ENCODE assay signal across 8 mouse cellular contexts in the genomic region with DNA sequence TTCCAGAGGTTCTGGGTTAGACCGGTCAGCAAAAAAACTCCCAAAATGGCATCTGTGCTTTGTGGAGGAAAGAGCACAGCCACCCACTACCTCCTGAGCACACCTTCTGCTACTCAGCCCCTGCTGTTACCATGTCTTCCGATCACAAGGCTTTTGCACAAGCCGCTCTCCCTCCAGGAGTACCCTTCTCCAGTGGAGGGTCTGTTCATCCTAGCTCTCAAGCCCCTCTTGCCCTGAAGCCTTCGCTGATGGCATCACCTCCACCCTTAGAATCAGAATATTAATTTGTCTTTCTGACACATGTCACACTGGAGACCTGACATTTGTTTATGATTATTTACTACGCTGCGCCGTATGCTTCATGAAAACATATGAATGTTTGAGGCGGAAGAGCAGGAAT. TPM values are rescaled to one million over a fixed set of nuclear protein-coding genes. Genes with fewer than 3 reads are reported as not detected.
DNase-seq lines count a peak whose midpoint lies in the region; ATAC-seq and TF ChIP-seq lines count a peak whose summit lies in the region.

No protein-coding gene starts in this region.

- peak overlapping the region; percentile 85 for H3K4me3 ChIP-seq in kidney, embryonic 16.5 days (ENCODE audit: low read length)
- peak overlapping the region; percentile 71 for H3K4me3 ChIP-seq in embryonic facial prominence, embryonic 12.5 days
- H3K4me3 ChIP-seq in intestine, embryonic 14.5 days (ENCODE audit: low read depth, low read length) = peak overlapping the region; percentile 64
- H3K4me3 ChIP-seq in myocyte = peak overlapping the region; percentile 25

- no peaks in the 10 kb centered on the region for H3K36me3 ChIP-seq in kidney, embryonic 16.5 days (ENCODE audit: insufficient read depth, low read length)
- H3K36me3 ChIP-seq in embryonic facial prominence, embryonic 12.5 days = no peaks in the 10 kb centered on the region
- H3K36me3 ChIP-seq in intestine, embryonic 14.5 days (ENCODE audit: control insufficient read depth, insufficient read depth, low read length) = no peaks in the 10 kb centered on the region
- H3K36me3 ChIP-seq in myocyte (ENCODE audit: control insufficient read depth, insufficient read depth) = no peaks in the 10 kb centered on the region

- no peak for TF ChIP-seq POLR2A in myocyte (IDR thresholded peaks at IDR 0.05; ENCODE audit: insufficient read length, low read depth)

- no peak for DNase-seq in kidney, postnatal 10 days
- DNase-seq in intestine, embryonic 14.5 days (ENCODE audit: low spot score) = peak; percentile 55
- no peak for DNase-seq in right cerebral cortex, postnatal 10 days (ENCODE audit: low spot score in 2 of 2)
- no peak for DNase-seq in left cerebral cortex, adult 11 months (ENCODE audit: low spot score)
- DNase-seq in thymus, adult 18-20 months = no peak

- H3K27ac ChIP-seq in kidney, embryonic 16.5 days (ENCODE audit: low read length) = peak overlapping the region; percentile 90; the same call in 1 of the 2 replicates
- H3K27ac ChIP-seq in embryonic facial prominence, embryonic 12.5 days = no peak overlapping the region
- 0 out of 2 replicates have a peak overlapping the region, but pooled peaks have one; percentile 74 for H3K27ac ChIP-seq in intestine, embryonic 14.5 days (ENCODE audit: low read depth)

- H3K9ac ChIP-seq in kidney, embryonic 16.5 days (replicated peaks; ENCODE audit: low read length) = peak overlapping the region; percentile 82
- H3K9ac ChIP-seq in embryonic facial prominence, embryonic 12.5 days = peak overlapping the region; percentile 79
- peak overlapping the region; percentile 74 for H3K9ac ChIP-seq in intestine, embryonic 14.5 days (ENCODE audit: low read length)

- no peaks in the 10 kb centered on the region for H3K27me3 ChIP-seq in kidney, embryonic 16.5 days (ENCODE audit: insufficient read depth, low read length)
- H3K27me3 ChIP-seq in embryonic facial prominence, embryonic 12.5 days = 0 out of 2 replicates have a peak, but pooled peaks cover 9% of the 10 kb centered on the region
- peaks cover 5% of the 10 kb centered on the region; the same call in 1 of the 2 replicates for H3K27me3 ChIP-seq in intestine, embryonic 14.5 days (replicated peaks; ENCODE audit: control insufficient read depth, insufficient read depth, low read length)
- H3K27me3 ChIP-seq in myocyte (ENCODE audit: control insufficient read depth, insufficient read depth, insufficient read length) = no peaks in the 10 kb centered on the region

- WGBS in kidney, embryonic 16.5 days = 24% methylated on average over 8 of the region's 8 CpGs
- WGBS in embryonic facial prominence, embryonic 12.5 days = 21% methylated on average over 8 of the region's 8 CpGs
- WGBS in intestine, embryonic 14.5 days = 20% methylated on average over 8 of the region's 8 CpGs

- peaks cover 21% of the 10 kb centered on the region for H3K4me1 ChIP-seq in kidney, embryonic 16.5 days (ENCODE audit: insufficient read depth, low read length)
- peaks cover 14% of the 10 kb centered on the region; the same call in 1 of the 2 replicates for H3K4me1 ChIP-seq in embryonic facial prominence, embryonic 12.5 days
- H3K4me1 ChIP-seq in intestine, embryonic 14.5 days (replicated peaks; ENCODE audit: control insufficient read depth, insufficient read depth, low read length) = peaks cover 10% of the 10 kb centered on the region; the same call in 1 of the 2 replicates

- peak overlapping the region; percentile 80 for H3K4me2 ChIP-seq in kidney, embryonic 16.5 days (replicated peaks; ENCODE audit: low read depth, low read length)
- peak overlapping the region; percentile 85 for H3K4me2 ChIP-seq in embryonic facial prominence, embryonic 12.5 days (replicated peaks)
- H3K4me2 ChIP-seq in intestine, embryonic 14.5 days (ENCODE audit: low read length) = peak overlapping the region; percentile 83
- peak overlapping the region; percentile 99 for H3K4me2 ChIP-seq in myocyte (ENCODE audit: low read depth)

- peak overlapping the region; percentile 5 for H3ac ChIP-seq in myocyte (ENCODE audit: control insufficient read depth, insufficient read length)

- H3K79me2 ChIP-seq in myocyte (ENCODE audit: control insufficient read depth, insufficient read depth) = no peaks in the 10 kb centered on the region

- ATAC-seq in kidney, embryonic 16.5 days (ENCODE audit: low FRiP score, low TSS enrichment) = no peak
- no peak for ATAC-seq in embryonic facial prominence, embryonic 12.5 days (ENCODE audit: insufficient number of reproducible peaks, insufficient read depth, low FRiP score, low TSS enrichment)
- no peak for ATAC-seq in intestine, embryonic 14.5 days (replicated peaks; ENCODE audit: low FRiP score, low TSS enrichment, low read depth)

- no peaks in the 10 kb centered on the region for H3K9me3 ChIP-seq in kidney, embryonic 16.5 days (ENCODE audit: low read length)
- no peaks in the 10 kb centered on the region for H3K9me3 ChIP-seq in embryonic facial prominence, embryonic 12.5 days
- H3K9me3 ChIP-seq in intestine, embryonic 14.5 days (ENCODE audit: control insufficient read depth, low read length) = no peaks in the 10 kb centered on the region

TF ChIP-seq in myocyte, 11 proteins besides CTCF, POLR2A, EP300 and RAD21:
- TF ChIP-seq POLR2AphosphoS2 (IDR thresholded peaks at IDR 0.05; ENCODE audit: insufficient read length, low read depth) = no peak
- no peak for TF ChIP-seq TCF3 (IDR thresholded peaks at IDR 0.05; ENCODE audit: insufficient read length, low read depth)
- TF ChIP-seq USF1 (IDR thresholded peaks at IDR 0.05; ENCODE audit: low read depth) = no peak
- no peak for TF ChIP-seq MAX (IDR thresholded peaks at IDR 0.05; ENCODE audit: low read depth)
- no peak for TF ChIP-seq E2F4 (IDR thresholded peaks at IDR 0.05; ENCODE audit: insufficient read depth)
- no peak for TF ChIP-seq SRF (IDR thresholded peaks at IDR 0.05; ENCODE audit: control insufficient read depth, insufficient read length, low read depth)
- no peak for TF ChIP-seq CEBPB (IDR thresholded peaks at IDR 0.05; ENCODE audit: insufficient read depth, poor library complexity, severe bottlenecking)
- no peak for TF ChIP-seq TCF12 (IDR thresholded peaks at IDR 0.05; ENCODE audit: insufficient read depth, poor library complexity, severe bottlenecking)
- no peak for TF ChIP-seq MYOG (IDR thresholded peaks at IDR 0.05; ENCODE audit: control insufficient read depth in 1 of 3, insufficient read depth in 1 of 3, insufficient read length in 2 of 3, low read depth in 2 of 3)
- no peak for TF ChIP-seq MYOD1 (IDR thresholded peaks at IDR 0.05; ENCODE audit: control insufficient read depth in 1 of 3, insufficient read length in 2 of 3, low read depth in 2 of 3)
- TF ChIP-seq REST (IDR thresholded peaks at IDR 0.05; ENCODE audit: insufficient read depth, insufficient read length) = no peak
TF ChIP-seq in myocyte: peak in this region for 0.

RNA-seq across cellular contexts. Expression of a gene that starts 11.8 kb away (rescaled TPM):
- polyA plus RNA-seq in kidney, embryonic 16.5 days (2015; fragmentation: Nextera tagmentation; extraction: Ambion mirVana) = 44.6 and 46.3 TPM in 2 replicates
- 23.8 and 24.4 TPM in 2 replicates for polyA plus RNA-seq in embryonic facial prominence, embryonic 12.5 days (2016; fragmentation: Nextera tagmentation; extraction: Ambion mirVana)
- polyA plus RNA-seq in intestine, embryonic 14.5 days (2014; fragmentation: Nextera tagmentation; extraction: Ambion mirVana) = 38.7 and 47.0 TPM in 2 replicates
- polyA plus RNA-seq in myocyte (2012; fragmentation: generic; extraction: Trizol) = 62.3 TPM

RNA-seq across cellular contexts. Expression of a gene that starts 18.1 kb away (rescaled TPM):
- 0.17 TPM in 2 replicates for polyA plus RNA-seq in kidney, embryonic 16.5 days (2015; fragmentation: Nextera tagmentation; extraction: Ambion mirVana)
- 1.4 and 2.0 TPM in 2 replicates for polyA plus RNA-seq in embryonic facial prominence, embryonic 12.5 days (2016; fragmentation: Nextera tagmentation; extraction: Ambion mirVana)
- 0.56 and 0.74 TPM in 2 replicates for polyA plus RNA-seq in intestine, embryonic 14.5 days (2014; fragmentation: Nextera tagmentation; extraction: Ambion mirVana)
- 0.06 TPM for polyA plus RNA-seq in myocyte (2012; fragmentation: generic; extraction: Trizol)

RNA-seq across cellular contexts. Expression of a gene that starts 26.8 kb away (rescaled TPM):
- 5.5 and 6.2 TPM in 2 replicates for polyA plus RNA-seq in kidney, embryonic 16.5 days (2015; fragmentation: Nextera tagmentation; extraction: Ambion mirVana)
- polyA plus RNA-seq in embryonic facial prominence, embryonic 12.5 days (2016; fragmentation: Nextera tagmentation; extraction: Ambion mirVana) = 3.6 and 3.7 TPM in 2 replicates
- 7.7 and 11.6 TPM in 2 replicates for polyA plus RNA-seq in intestine, embryonic 14.5 days (2014; fragmentation: Nextera tagmentation; extraction: Ambion mirVana)
- polyA plus RNA-seq in myocyte (2012; fragmentation: generic; extraction: Trizol) = 43.4 TPM

Comparison
In these comparisons a context has a peak if more than half of its experiments do, and no peak if none do; other contexts are left out.
1. H3K4me3 ChIP-seq: peak in every context shown above with its lines; median percentile 85 in kidney, embryonic 16.5 days; 71 in embryonic facial prominence, embryonic 12.5 days; 64 in intestine, embryonic 14.5 days; 25 in myocyte.